Mouse (Mus musculus) stomach, embryonic 16.5 days (tissue): ENCODE results near the gene Rprd1b. TPM values are rescaled to one million over a fixed set of nuclear protein-coding genes. Genes with fewer than 3 reads are reported as not detected.
"Not testable (repeated sequence)": the region's sequence is repeated elsewhere in the genome, so short reads cannot be mapped to it uniquely, and the experiment has no call there.

Experiments
- ATAC-seq: fragments of 200-750 bp; cut with Nextera tagmentation; 2 replicates; pipeline ENCODE4 v1.8.0; 2017; ENCODE audit warnings: moderate number of reproducible peaks, moderate TSS enrichment; ENCODE audit not compliant: insufficient read depth, low FRiP score
- H3K27ac ChIP-seq: fragments of 300-500 bp; sonication (generic); 2 replicates; pipeline ENCODE4 v1.5.1; 2014; ENCODE audit warnings: low read length
- H3K27me3 ChIP-seq: fragments of 300-500 bp; sonication (generic); 2 replicates; pipeline ENCODE4 v1.6.1; 2014; ENCODE audit warnings: low read length, control low read depth, mixed read lengths; ENCODE audit not compliant: control insufficient read depth, insufficient read depth
- H3K36me3 ChIP-seq: fragments of 300-500 bp; sonication (generic); 2 replicates; pipeline ENCODE4 v1.6.1; 2014; ENCODE audit warnings: low read length; ENCODE audit not compliant: control insufficient read depth, insufficient read depth
- H3K4me1 ChIP-seq: fragments of 300-500 bp; sonication (generic); 2 replicates; pipeline ENCODE4 v1.6.1; 2014; ENCODE audit warnings: low read length, control low read depth, mixed read lengths; ENCODE audit not compliant: control insufficient read depth, insufficient read depth
- H3K4me2 ChIP-seq: fragments of 300-500 bp; sonication (generic); 2 replicates; pipeline ENCODE4 v1.6.1; 2014; ENCODE audit warnings: low read depth, low read length, mixed read lengths
- H3K4me3 ChIP-seq: fragments of 300-500 bp; sonication (generic); replicated peaks from 2 replicates; pipeline ENCODE4 v1.5.1; 2014; ENCODE audit warnings: mild to moderate bottlenecking, low read length
- H3K9ac ChIP-seq: fragments of 300-500 bp; sonication (generic); 2 replicates; pipeline ENCODE4 v1.6.1; 2014; ENCODE audit warnings: low read length
- H3K9me3 ChIP-seq: fragments of 300-500 bp; sonication (generic); replicated peaks from 2 replicates; pipeline ENCODE4 v1.6.1; 2016; ENCODE audit warnings: low read length, control low read depth; ENCODE audit not compliant: control insufficient read depth
- WGBS: fragments of 180-500 bp; shearing (Covaris S2); extraction: QIAGEN DNeasy Blood & Tissue Kit; methylation state at CpG from one replicate; pipeline ENCODE4 v1.1.7; 2014; 5-methylcytosine and 5-hydroxymethylcytosine counted together
- polyA plus RNA-seq: library from polyadenylated mRNA; unstranded; fragments of >200 nt; fragmentation: Nextera tagmentation; extraction: Ambion mirVana; gene quantifications from 2 replicates; pipeline ENCODE4 v1.2.1, GENCODE M21; 2015

Rprd1b gene
- polyA plus RNA-seq, 1 experiment from 2014 or later: 36.1 TPM

GRCm38 (mm10) chr2:158050116-158050515 lies 21.8 kb downstream of the Rprd1b start:
- Histone ChIP-seq H3K27me3 (no peaks in the 10 kb centered on the region), H3K4me1 (no peaks in the 10 kb centered on the region), H3K27ac (no peak overlapping the region), H3K9me3 (no peaks in the 10 kb centered on the region), H3K4me2 (no peak overlapping the region), H3K4me3 (no peak overlapping the region), H3K36me3 (peaks cover 15% of the 10 kb centered on the region), H3K9ac (no peak overlapping the region)
- no peak for ATAC-seq
- 92% methylated on average over 8 of the region's 8 CpGs for WGBS

- 92% methylated on average over 3 of the region's 3 CpGs for WGBS
- Histone ChIP-seq H3K27me3 (no peaks in the 10 kb centered on the region), H3K9me3 (no peaks in the 10 kb centered on the region), H3K9ac (no peak overlapping the region), H3K27ac (no peak overlapping the region), H3K4me2 (no peak overlapping the region), H3K4me3 (no peak overlapping the region), H3K4me1 (0 out of 2 replicates have a peak, but pooled peaks cover 3% of the 10 kb centered on the region), H3K36me3 (peaks cover 12% of the 10 kb centered on the region)
- ATAC-seq: no peak
These were observed 26.3 kb downstream of the Rprd1b start for GRCm38 (mm10) chr2:158054596-158054995.

- H3K4me3 ChIP-seq, H3K4me1 ChIP-seq, H3K4me2 ChIP-seq, H3K9me3 ChIP-seq, H3K27me3 ChIP-seq, H3K27ac ChIP-seq, H3K9ac ChIP-seq, ATAC-seq, H3K36me3 ChIP-seq: not testable (repeated sequence)
- WGBS: 89% methylated on average over 8 of the region's 8 CpGs
These were observed 27.1 kb downstream of the Rprd1b start for GRCm38 (mm10) chr2:158055383-158055782.

GRCm38 (mm10) chr2:158057030-158057429 lies 28.7 kb downstream of the Rprd1b start:
- no peaks in the 10 kb centered on the region for H3K36me3 ChIP-seq
- ATAC-seq: no peak

GRCm38 (mm10) chr2:158058534-158058933 lies 30.2 kb downstream of the Rprd1b start:
- whole genome bisulfite sequencing: 78% methylated on average over 10 of the region's 10 CpGs
- no peak overlapping the region for H3K4me3 ChIP-seq
- ATAC-seq: no peak
- no peak overlapping the region; the same call in 1 of the 2 replicates for H3K27ac ChIP-seq
- H3K27me3 ChIP-seq: no peaks in the 10 kb centered on the region
- 0 out of 2 replicates have a peak, but pooled peaks cover 3% of the 10 kb centered on the region for H3K4me1 ChIP-seq
- no peak overlapping the region for H3K4me2 ChIP-seq
- no peaks in the 10 kb centered on the region for H3K36me3 ChIP-seq
- H3K9me3 ChIP-seq: no peaks in the 10 kb centered on the region
- no peak overlapping the region for H3K9ac ChIP-seq

More at GRCm38 (mm10) chr2:158057030-158057429, 28.7 kb downstream of the Rprd1b start:
- WGBS: 90% methylated on average over 3 of the region's 3 CpGs
- Histone ChIP-seq H3K27me3 (no peaks in the 10 kb centered on the region), H3K9me3 (no peaks in the 10 kb centered on the region), H3K4me3 (no peak overlapping the region), H3K27ac (no peak overlapping the region), H3K4me1 (0 out of 2 replicates have a peak, but pooled peaks cover 3% of the 10 kb centered on the region), H3K9ac (no peak overlapping the region), H3K4me2 (no peak overlapping the region)

GRCm38 (mm10) chr2:158059666-158060105 lies 31.4 kb downstream of the Rprd1b start:
- H3K27me3 ChIP-seq: no peaks in the 10 kb centered on the region
- no peak overlapping the region for H3K9ac ChIP-seq
- no peaks in the 10 kb centered on the region for H3K9me3 ChIP-seq
- no peak overlapping the region for H3K4me2 ChIP-seq
- H3K4me3 ChIP-seq: no peak overlapping the region
- 0 out of 2 replicates have a peak, but pooled peaks cover 3% of the 10 kb centered on the region for H3K4me1 ChIP-seq
- no peak for ATAC-seq
- no peak overlapping the region for H3K27ac ChIP-seq
- WGBS: 73% methylated on average over 8 of the region's 8 CpGs
- H3K36me3 ChIP-seq: no peaks in the 10 kb centered on the region

- H3K36me3 ChIP-seq: no peaks in the 10 kb centered on the region
- no peak for ATAC-seq
- WGBS: 89% methylated on average over 3 of the region's 3 CpGs
These were observed 34.7 kb downstream of the Rprd1b start for GRCm38 (mm10) chr2:158063036-158063435.

GRCm38 (mm10) chr2:158064571-158065048 lies 36.3 kb downstream of the Rprd1b start:
- no peak overlapping the region for H3K9ac ChIP-seq
- no peak for ATAC-seq
- H3K4me1 ChIP-seq: no peaks in the 10 kb centered on the region
- H3K36me3 ChIP-seq: no peaks in the 10 kb centered on the region
- H3K9me3 ChIP-seq: no peaks in the 10 kb centered on the region
- H3K27me3 ChIP-seq: no peaks in the 10 kb centered on the region
- no peak overlapping the region for H3K4me2 ChIP-seq
- no peak overlapping the region for H3K27ac ChIP-seq
- WGBS: 25% methylated on average over 3 of the region's 3 CpGs
- no peak overlapping the region for H3K4me3 ChIP-seq

More at GRCm38 (mm10) chr2:158063036-158063435, 34.7 kb downstream of the Rprd1b start:
- H3K27me3 ChIP-seq: no peaks in the 10 kb centered on the region
- no peak overlapping the region for H3K9ac ChIP-seq
- no peak overlapping the region for H3K27ac ChIP-seq
- no peaks in the 10 kb centered on the region for H3K4me1 ChIP-seq
- H3K4me2 ChIP-seq: no peak overlapping the region
- H3K9me3 ChIP-seq: no peaks in the 10 kb centered on the region
- no peak overlapping the region for H3K4me3 ChIP-seq

GRCm38 (mm10) chr2:158065064-158065463 lies 36.8 kb downstream of the Rprd1b start:
- no peak overlapping the region for H3K4me3 ChIP-seq
- H3K36me3 ChIP-seq: no peaks in the 10 kb centered on the region
- H3K27ac ChIP-seq: no peak overlapping the region
- no peak overlapping the region for H3K9ac ChIP-seq
- H3K27me3 ChIP-seq: no peaks in the 10 kb centered on the region
- ATAC-seq: no peak
- no peaks in the 10 kb centered on the region for H3K4me1 ChIP-seq
- H3K9me3 ChIP-seq: no peaks in the 10 kb centered on the region
- H3K4me2 ChIP-seq: no peak overlapping the region
- WGBS: 74% methylated on average over 5 of the region's 5 CpGs
